Mouse (Mus musculus) kidney, adult 10 weeks (tissue): ENCODE results near the gene Sept5. TPM values are rescaled to one million over a fixed set of nuclear protein-coding genes. Genes with fewer than 3 reads are reported as not detected.

ENCODE experiments used
- polyA plus RNA-seq: library from polyadenylated mRNA; stranded (reverse); fragments of 350-450 nt; fragmentation: Illumina TruSeq; extraction: RNeasy Lipid Tissue Mini Kit (QIAGEN cat#74804); gene quantifications from one replicate; pipeline ENCODE4 v1.2.3, GENCODE M21; 2014; ENCODE audit warnings: low read depth, low replicate concordance

Sept5 gene
- polyA plus RNA-seq = not detected

DNA sequence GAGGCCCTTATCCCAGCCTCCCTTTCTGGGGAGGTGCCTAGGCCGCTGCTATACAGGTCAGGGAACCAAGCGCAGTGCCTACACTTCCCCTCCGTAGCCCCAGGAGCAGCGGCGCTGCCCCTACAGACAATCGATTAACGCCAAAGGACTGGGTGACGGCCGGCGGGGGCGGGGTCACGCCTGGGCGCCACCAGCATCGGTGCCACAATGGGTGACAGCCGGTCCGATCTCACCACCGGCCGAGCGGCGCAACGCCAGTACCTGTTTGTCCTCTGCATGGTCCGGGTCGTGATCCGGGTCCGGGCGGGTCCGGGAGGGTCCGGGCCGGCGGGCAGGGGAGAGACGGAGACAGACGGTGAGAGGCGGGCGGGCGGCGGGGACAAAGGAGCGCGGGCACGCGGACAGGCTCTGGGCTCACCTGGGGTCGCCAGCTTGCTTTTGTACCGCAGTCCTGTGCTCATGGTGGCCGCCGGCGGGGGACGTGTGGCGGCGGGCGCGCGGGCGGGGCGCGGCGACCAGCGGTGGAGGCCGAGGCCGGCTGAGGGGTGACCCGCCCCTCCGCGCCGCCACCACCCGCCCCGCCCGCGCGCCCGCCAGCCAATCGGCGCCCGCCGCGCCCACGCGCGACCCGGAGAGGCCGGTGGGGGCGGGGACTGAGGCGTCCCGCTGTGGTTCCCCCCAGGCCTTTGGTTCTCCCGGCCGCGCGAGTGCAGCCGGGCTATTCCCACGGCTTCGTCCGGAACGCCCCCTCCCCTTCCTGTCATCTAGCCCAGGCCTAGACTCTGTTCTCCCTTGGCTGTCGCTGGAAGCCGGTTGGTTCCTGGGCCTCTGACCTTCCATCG, at the start of gene Sept5:
Gene Sept5, minus strand, starts transcription at position 565 of the 842 bp plus-strand sequence.

DNA sequence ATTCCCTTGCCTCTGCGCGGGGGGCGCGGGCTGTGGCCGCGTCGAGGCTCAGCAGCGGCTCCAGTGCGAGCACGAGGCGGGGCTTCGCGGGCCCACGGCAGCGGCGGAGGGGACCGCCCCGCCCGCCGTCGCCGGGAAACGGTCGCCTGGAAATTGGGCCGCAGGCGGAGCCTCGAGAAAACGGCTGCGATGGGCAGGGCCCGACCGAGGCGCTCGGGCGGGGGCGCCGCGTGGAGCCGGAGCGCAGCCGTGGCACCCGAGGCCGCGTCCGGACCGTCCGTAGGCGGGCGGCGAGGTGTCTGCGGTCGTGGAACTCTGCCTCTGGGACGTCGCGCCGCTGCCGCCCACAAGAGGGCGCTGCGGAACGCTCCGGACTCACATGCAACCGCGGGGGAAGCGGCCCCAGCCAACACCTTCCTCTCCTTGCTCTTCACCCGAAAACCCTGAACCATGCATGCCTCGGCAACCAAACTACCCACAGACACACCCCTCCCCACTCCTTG, 3.3 kb downstream of the Sept5 start, which contains the start of gene Gm49601:
Gene Gm49601, minus strand, starts transcription at position 52 of the 503 bp plus-strand sequence.

DNA sequence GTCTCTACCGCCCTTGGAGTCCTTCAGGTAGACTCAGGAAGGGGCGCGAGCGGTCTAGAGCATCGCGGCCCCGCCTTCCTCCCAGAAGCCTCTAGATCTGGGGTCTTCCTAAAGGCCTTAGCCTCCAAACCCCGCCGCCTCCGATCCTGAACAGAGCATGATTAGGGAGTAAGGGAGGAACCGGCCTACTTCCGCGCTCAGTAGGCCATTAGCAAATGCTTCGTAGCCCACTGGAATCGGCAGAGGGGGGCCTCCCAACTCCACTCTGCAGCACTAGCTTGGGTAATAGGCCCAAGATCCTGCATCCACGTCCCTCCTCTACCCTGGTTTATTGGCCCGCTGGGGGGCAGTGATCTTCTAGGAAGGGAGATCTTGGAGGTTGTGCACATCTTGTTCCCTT, 7.7 kb downstream of the Sept5 start, which contains the start of gene Gp1bb:
Gene Gp1bb, minus strand, starts transcription at position 385 of the 400 bp plus-strand sequence.

GRCm38 (mm10) chr16:18589804-18590790, 39.7 kb downstream of the Sept5 start, which contains the start of gene Tbx1:
Gene Tbx1, minus strand, starts transcription at chr16:18590671.

Other genes starting within 250 kb of the Sept5 start
- gene Txnrd2, start 203.6 kb downstream of the Sept5 start, polyA plus RNA-seq = 2.0 TPM
- 21.7 TPM for gene Comt, start 203.1 kb downstream of the Sept5 start, polyA plus RNA-seq
- gene Gnb1l, start 131.2 kb downstream of the Sept5 start, polyA plus RNA-seq = 0.28 TPM
- not detected for gene Rtl10, start 131.1 kb downstream of the Sept5 start, polyA plus RNA-seq
- gene Tbx1, start 39.3 kb downstream of the Sept5 start, polyA plus RNA-seq = not detected
- gene Gp1bb, start 7.6 kb downstream of the Sept5 start, polyA plus RNA-seq = not detected
- gene Gm49601, start 3.5 kb downstream of the Sept5 start, polyA plus RNA-seq = not detected
- gene Cldn5, start 146.9 kb upstream of the Sept5 start, polyA plus RNA-seq = not detected
- gene Ufd1, start 181.8 kb upstream of the Sept5 start, polyA plus RNA-seq = 60.8 TPM
- gene Cdc45, start 182.0 kb upstream of the Sept5 start, polyA plus RNA-seq = 1.1 TPM
- gene 2510002D24Rik, start 206.6 kb upstream of the Sept5 start, polyA plus RNA-seq = 7.0 TPM
- not detected for gene Gm28539, start 206.6 kb upstream of the Sept5 start, polyA plus RNA-seq
- gene Mrpl40, start 246.9 kb upstream of the Sept5 start, polyA plus RNA-seq = 78.5 TPM
- gene Hira, start 247.1 kb upstream of the Sept5 start, polyA plus RNA-seq = 15.0 TPM